Mouse (Mus musculus) embryonic facial prominence, embryonic 14.5 days (tissue): ENCODE measurements around the gene Serpina10. TPM values are rescaled to one million over a fixed set of nuclear protein-coding genes. Genes with fewer than 3 reads are reported as not detected.

ENCODE experiments used
- ATAC-seq: fragments of 200-750 bp; cut with Nextera tagmentation; 2 replicates; pipeline ENCODE4 v1.8.0; 2017; ENCODE audit warnings: low read depth, moderate number of reproducible peaks, moderate TSS enrichment
- DNase-seq: peaks from one replicate; pipeline ENCODE4 v3.0.0-alpha.2; 2015; ENCODE audit warnings: low spot score
- H3K27ac ChIP-seq: fragments of 300-500 bp; sonication (generic); replicated peaks from 2 replicates; pipeline ENCODE4 v1.5.1; 2014; ENCODE audit warnings: low read depth, mild to moderate bottlenecking, low read length, moderate library complexity
- H3K27me3 ChIP-seq: fragments of 300-500 bp; sonication (generic); replicated peaks from 2 replicates; pipeline ENCODE4 v1.6.1; 2014; ENCODE audit warnings: low read length; ENCODE audit not compliant: control insufficient read depth, insufficient read depth
- H3K36me3 ChIP-seq: fragments of 300-500 bp; sonication (generic); 2 replicates; pipeline ENCODE4 v1.6.1; 2014; ENCODE audit warnings: low read length, mixed read lengths; ENCODE audit not compliant: control insufficient read depth, insufficient read depth
- H3K4me1 ChIP-seq: fragments of 300-500 bp; sonication (generic); 2 replicates; pipeline ENCODE4 v1.6.1; 2014; ENCODE audit warnings: antibody characterized with exemption, low read length; ENCODE audit not compliant: control insufficient read depth, insufficient read depth
- H3K4me2 ChIP-seq: fragments of 300-500 bp; sonication (generic); 2 replicates; pipeline ENCODE4 v1.6.1; 2014; ENCODE audit warnings: low read depth, mild to moderate bottlenecking, low read length, moderate library complexity, mixed read lengths
- H3K4me3 ChIP-seq: fragments of 300-500 bp; sonication (generic); 2 replicates; pipeline ENCODE4 v1.5.1; 2014; ENCODE audit warnings: low read depth, mild to moderate bottlenecking, low read length
- H3K9ac ChIP-seq: fragments of 300-500 bp; sonication (generic); 2 replicates; pipeline ENCODE4 v1.6.1; 2014; ENCODE audit warnings: low read depth, mild to moderate bottlenecking, low read length, moderate library complexity, mixed read lengths
- H3K9me3 ChIP-seq: fragments of 300-500 bp; sonication (generic); 2 replicates; pipeline ENCODE4 v1.6.1; 2016; ENCODE audit warnings: low read length; ENCODE audit not compliant: control insufficient read depth
- WGBS: fragments of 180-500 bp; shearing (Covaris S2); extraction: QIAGEN DNeasy Blood & Tissue Kit; methylation state at CpG from one replicate; pipeline ENCODE4 v1.1.7; 2014; 5-methylcytosine and 5-hydroxymethylcytosine counted together
- polyA plus RNA-seq: library from polyadenylated mRNA; unstranded; fragments of >200 nt; fragmentation: Nextera tagmentation; extraction: Ambion mirVana; gene quantifications from 2 replicates; pipeline ENCODE4 v1.2.1, GENCODE M21; 2014

The Serpina10 gene
- polyA plus RNA-seq, 1 experiment from 2014 or later, result not detected

DNA sequence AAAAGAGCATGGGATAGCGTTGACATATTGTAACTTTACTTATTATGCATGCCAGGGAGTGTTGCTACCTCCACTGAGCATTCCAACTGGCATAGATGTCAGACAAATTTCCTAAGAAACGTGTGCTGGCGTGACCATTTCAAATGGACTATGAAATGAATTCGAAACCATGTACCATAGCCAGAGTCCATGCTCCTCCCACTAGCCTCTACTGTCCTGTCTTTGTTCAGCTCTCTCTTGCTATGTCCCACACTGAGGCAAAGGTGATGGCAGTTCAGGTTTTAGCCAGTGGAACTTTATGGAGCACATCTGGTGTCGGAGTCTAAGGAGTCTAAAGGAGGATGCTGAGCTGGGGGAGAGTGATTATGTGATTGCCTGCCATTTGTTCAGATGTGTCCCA lies 28.8 kb upstream of the Serpina10 start:
- no peak overlapping the region for H3K4me2 ChIP-seq
- no peak overlapping the region for H3K9ac ChIP-seq
- no peaks in the 10 kb centered on the region for H3K27me3 ChIP-seq
- H3K4me1 ChIP-seq, result no peaks in the 10 kb centered on the region
- no peak overlapping the region for H3K4me3 ChIP-seq
- ATAC-seq (no peak), DNase-seq (no peak)
- H3K27ac ChIP-seq, result no peak overlapping the region
- no peaks in the 10 kb centered on the region for H3K9me3 ChIP-seq
- H3K36me3 ChIP-seq, result no peaks in the 10 kb centered on the region
- 77% methylated on average over 5 of the region's 5 CpGs for whole genome bisulfite sequencing

- Histone ChIP-seq H3K9me3 (no peaks in the 10 kb centered on the region), H3K4me2 (no peak overlapping the region), H3K4me3 (no peak overlapping the region), H3K9ac (no peak overlapping the region), H3K27me3 (no peaks in the 10 kb centered on the region), H3K4me1 (no peaks in the 10 kb centered on the region), H3K36me3 (no peaks in the 10 kb centered on the region), H3K27ac (no peak overlapping the region)
- ATAC-seq (no peak), DNase-seq (no peak)
- WGBS, result 74% methylated on average over 2 of the region's 2 CpGs
Observed at GRCm38 (mm10) chr12:103659171-103659570, 27.9 kb upstream of the Serpina10 start.

DNA sequence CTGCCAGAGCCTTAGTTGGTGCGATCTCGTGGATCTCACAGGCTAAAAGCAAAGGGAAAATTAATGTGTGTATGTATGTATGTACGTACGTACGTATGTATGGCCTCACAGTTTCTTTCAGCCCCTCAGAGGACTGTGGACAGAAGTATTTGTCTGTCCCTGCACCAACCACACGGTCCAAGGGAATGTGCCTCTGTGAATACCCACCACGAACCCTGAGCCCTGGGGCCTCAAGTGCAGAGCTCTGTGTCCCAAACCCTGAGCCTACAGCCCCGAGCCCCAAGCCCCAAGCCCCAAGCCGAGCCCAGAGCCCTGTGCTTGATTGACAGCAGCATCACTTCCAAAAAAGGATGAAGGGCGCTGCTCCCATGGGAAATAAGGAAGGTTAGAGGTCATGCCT lies 26.7 kb upstream of the Serpina10 start:
- Histone ChIP-seq H3K27ac (no peak overlapping the region), H3K9ac (no peak overlapping the region), H3K27me3 (no peaks in the 10 kb centered on the region), H3K36me3 (no peaks in the 10 kb centered on the region), H3K4me1 (no peaks in the 10 kb centered on the region), H3K4me3 (no peak overlapping the region), H3K9me3 (no peaks in the 10 kb centered on the region), H3K4me2 (no peak overlapping the region)
- WGBS, result 74% methylated on average over 10 of the region's 10 CpGs
- ATAC-seq (no peak), DNase-seq (no peak)

GRCm38 (mm10) chr12:103656848-103657626 lies 25.8 kb upstream of the Serpina10 start, which contains the start of gene Serpina6:
Serpina6 (minus strand) TSS chr12:103657212.
- Histone ChIP-seq H3K4me2 (no peak within 1 kb of the TSS), H3K9me3 (no peaks in the 10 kb centered on the region), H3K27me3 (no peaks in the 10 kb centered on the region), H3K27ac (no peak within 1 kb of the TSS), H3K9ac (no peak within 1 kb of the TSS), H3K36me3 (no peaks in the 10 kb centered on the region), H3K4me3 (no peak within 1 kb of the TSS), H3K4me1 (no peaks in the 10 kb centered on the region)
- DNase-seq, result no peak
- 64% methylated on average over 9 of the region's 9 CpGs for WGBS
- no peak for ATAC-seq

- ATAC-seq, result no peak
Observed at GRCm38 (mm10) chr12:103655123-103656044, 24.1 kb upstream of the Serpina10 start.

GRCm38 (mm10) chr12:103653836-103654235 lies 22.6 kb upstream of the Serpina10 start:
- DNase-seq (no peak), ATAC-seq (no peak)
- WGBS, result 91% methylated on average over 2 of the region's 2 CpGs
- no peak overlapping the region for H3K4me2 ChIP-seq
- H3K9me3 ChIP-seq, result 0 out of 2 replicates have a peak, but pooled peaks cover 6% of the 10 kb centered on the region
- H3K36me3 ChIP-seq, result no peaks in the 10 kb centered on the region
- no peak overlapping the region for H3K9ac ChIP-seq
- H3K4me1 ChIP-seq, result no peaks in the 10 kb centered on the region
- H3K27ac ChIP-seq, result no peak overlapping the region
- H3K27me3 ChIP-seq, result no peaks in the 10 kb centered on the region
- H3K4me3 ChIP-seq, result no peak overlapping the region

More at GRCm38 (mm10) chr12:103655123-103656044, 24.1 kb upstream of the Serpina10 start:
- Histone ChIP-seq H3K27ac (no peak overlapping the region), H3K4me1 (no peaks in the 10 kb centered on the region), H3K4me2 (no peak overlapping the region), H3K9me3 (no peaks in the 10 kb centered on the region), H3K36me3 (no peaks in the 10 kb centered on the region), H3K27me3 (no peaks in the 10 kb centered on the region), H3K4me3 (no peak overlapping the region), H3K9ac (no peak overlapping the region)
- no peak for DNase-seq
- 78% methylated on average over 7 of the region's 7 CpGs for WGBS

DNA sequence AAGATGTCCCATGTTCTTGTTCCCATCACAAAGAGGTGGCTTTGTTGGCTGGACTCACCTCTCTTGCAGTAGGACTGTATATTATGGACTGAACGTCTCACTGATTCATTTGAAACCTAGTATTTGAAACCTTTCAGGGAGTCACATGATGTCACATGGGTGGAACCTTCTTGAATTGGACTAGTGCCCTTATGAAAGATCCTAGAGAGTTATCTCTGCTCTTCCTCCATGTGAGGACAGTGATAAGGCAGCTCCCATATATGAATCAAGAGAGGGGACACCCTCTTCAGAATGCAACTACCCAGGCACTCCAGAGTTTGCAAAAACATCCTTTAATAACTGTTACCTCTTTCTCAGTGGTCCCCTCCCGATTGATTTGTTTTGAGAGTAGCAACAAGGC lies 15.1 kb upstream of the Serpina10 start:
- Histone ChIP-seq H3K9me3 (0 out of 2 replicates have a peak, but pooled peaks cover 6% of the 10 kb centered on the region), H3K4me1 (peaks cover 6% of the 10 kb centered on the region; the same call in 1 of the 2 replicates), H3K27me3 (no peaks in the 10 kb centered on the region), H3K4me2 (no peak overlapping the region), H3K36me3 (no peaks in the 10 kb centered on the region), H3K4me3 (no peak overlapping the region), H3K27ac (no peak overlapping the region), H3K9ac (no peak overlapping the region)
- no peak for ATAC-seq
- WGBS, result 78% methylated on average over 2 of the region's 2 CpGs
- DNase-seq, result no peak

GRCm38 (mm10) chr12:103644601-103645000 lies 13.4 kb upstream of the Serpina10 start:
- H3K9me3 ChIP-seq, result no peaks in the 10 kb centered on the region
- peak overlapping the region; percentile 65 for H3K27ac ChIP-seq
- ATAC-seq (no peak), DNase-seq (peak; percentile 78)
- no peaks in the 10 kb centered on the region for H3K36me3 ChIP-seq
- 13% methylated on average over 5 of the region's 5 CpGs for WGBS
- peaks cover 6% of the 10 kb centered on the region; the same call in 1 of the 2 replicates for H3K4me1 ChIP-seq
- H3K4me3 ChIP-seq, result no peak overlapping the region
- no peak overlapping the region for H3K4me2 ChIP-seq
- no peak overlapping the region for H3K9ac ChIP-seq
- H3K27me3 ChIP-seq, result no peaks in the 10 kb centered on the region
